Mouse (Mus musculus) brain, embryonic 14.5 days (tissue): ENCODE data around the gene Scpep1.

ENCODE experiments used
- CTCF ChIP-seq: fragments of 200-500 bp; IDR thresholded peaks from 2 replicates; pipeline ENCODE4 v1.5.1; 2012; ENCODE audit warnings: inconsistent platforms, mild to moderate bottlenecking, moderate library complexity, borderline replicate concordance; ENCODE audit not compliant: insufficient read depth, insufficient read length; ENCODE audit errors: extremely low read depth
- POLR2A ChIP-seq: fragments of 200-500 bp; IDR thresholded peaks from 2 replicates; pipeline ENCODE4 v1.6.1; 2012; ENCODE audit warnings: mild to moderate bottlenecking, inconsistent platforms, borderline replicate concordance; ENCODE audit not compliant: poor library complexity, insufficient read depth, insufficient read length, severe bottlenecking; ENCODE audit errors: extremely low read depth

DNA sequence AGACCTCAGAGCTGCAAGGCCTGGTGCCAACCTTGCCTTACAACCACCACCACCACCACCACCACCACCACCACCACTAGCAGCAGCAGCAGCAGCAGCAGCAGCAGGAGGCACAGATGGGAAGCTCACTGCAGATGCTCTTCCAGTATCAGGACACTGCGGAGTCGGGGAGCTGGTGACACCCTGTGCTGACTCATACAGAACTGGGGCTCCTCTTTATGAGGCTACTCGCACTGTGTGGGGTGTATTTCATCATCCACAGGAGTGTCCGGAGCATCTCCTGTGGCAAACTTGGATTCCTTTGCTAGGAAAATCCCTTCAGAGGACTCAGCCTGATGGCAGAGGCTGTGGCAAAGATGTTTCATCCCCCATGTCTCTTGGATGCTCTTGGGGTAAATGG lies 15.6 kb downstream of the Scpep1 start:
- TF ChIP-seq POLR2A: no peak
- TF ChIP-seq CTCF: no peak
